Mouse (Mus musculus) spleen, adult 2 months (tissue): Measurements from ENCODE around the gene Wfdc5. TPM values are rescaled to one million over a fixed set of nuclear protein-coding genes. Genes with fewer than 3 reads are reported as not detected.

Experiments
- DNase-seq, 2 experiments: peaks; one replicate each; pipeline versions ENCODE4 v3.0.0 to v3.0.0-alpha.2; 2012 to 2021; ENCODE audit warnings: low spot score in 2 of 2, low read depth in 1 of 2
- H3K27ac ChIP-seq: fragments of 200-500 bp; 2 replicates; pipeline ENCODE4 v1.5.1; 2012; ENCODE audit warnings: low read length, inconsistent platforms; ENCODE audit not compliant: insufficient read depth
- H3K27me3 ChIP-seq: fragments of 200-500 bp; 2 replicates; pipeline ENCODE4 v1.6.1; 2012; ENCODE audit warnings: mild to moderate bottlenecking, moderate library complexity, low read length, inconsistent platforms; ENCODE audit not compliant: control insufficient read depth, insufficient read depth
- H3K36me3 ChIP-seq: fragments of 200-500 bp; 2 replicates; pipeline ENCODE4 v1.6.1; 2012; ENCODE audit warnings: mild to moderate bottlenecking, low read length, inconsistent platforms; ENCODE audit not compliant: control insufficient read depth, insufficient read depth
- H3K4me1 ChIP-seq: fragments of 200-500 bp; 2 replicates; pipeline ENCODE4 v1.6.1; 2011; ENCODE audit warnings: inconsistent platforms; ENCODE audit not compliant: control insufficient read depth, insufficient read depth, insufficient read length
- H3K4me3 ChIP-seq: fragments of 200-500 bp; 2 replicates; pipeline ENCODE4 v1.5.1; 2011; ENCODE audit warnings: mild to moderate bottlenecking, inconsistent platforms; ENCODE audit not compliant: insufficient read depth, insufficient read length; ENCODE audit errors: extremely low read depth
- CTCF ChIP-seq: fragments of 200-500 bp; IDR thresholded peaks from 2 replicates; pipeline ENCODE4 v1.5.1; 2011; ENCODE audit warnings: mild to moderate bottlenecking, inconsistent platforms; ENCODE audit not compliant: insufficient read depth, insufficient read length, insufficient replicate concordance; ENCODE audit errors: extremely low read depth
- POLR2A ChIP-seq: fragments of 200-500 bp; IDR thresholded peaks from 2 replicates; pipeline ENCODE4 v1.6.1; 2011; ENCODE audit warnings: low read depth, low read length, inconsistent platforms
- WGBS: fragments of 180-500 bp; shearing (Covaris S2); methylation state at CpG from one replicate; pipeline ENCODE4 v1.1.7; 2018; 5-methylcytosine and 5-hydroxymethylcytosine counted together
- polyA plus RNA-seq: library from polyadenylated mRNA; depleted of rRNA; stranded (reverse); fragments of >200 nt; gene quantifications from 2 replicates; pipeline ENCODE4 v1.2.3, GENCODE M21; 2012

The Wfdc5 gene
- polyA plus RNA-seq, 1 experiment, result not detected

- 80% methylated on average over 20 of the region's 20 CpGs for whole genome bisulfite sequencing
- TF ChIP-seq CTCF (no peak), POLR2A (no peak)
- Histone ChIP-seq H3K4me3 (no peak within 1 kb of the TSS), H3K36me3 (no peaks in the 10 kb centered on the region), H3K27me3 (no peaks in the 10 kb centered on the region), H3K27ac (no peak within 1 kb of the TSS), H3K4me1 (no peaks in the 10 kb centered on the region)
- DNase-seq, result no peak
Measured at GRCm38 (mm10) chr2:164199626-164200327, 17.2 kb upstream of the Wfdc5 start, which contains the start of gene Wfdc15a. TSS of gene Wfdc15a (minus strand) at chr2:164200130.

GRCm38 (mm10) chr2:164196700-164196990 lies 14.1 kb upstream of the Wfdc5 start:
- H3K36me3 ChIP-seq, result no peaks in the 10 kb centered on the region
- TF ChIP-seq POLR2A (no peak), CTCF (no peak)
- H3K27ac ChIP-seq, result no peak overlapping the region
- 88% methylated on average over 5 of the region's 5 CpGs for WGBS
- H3K27me3 ChIP-seq, result no peaks in the 10 kb centered on the region
- no peak overlapping the region for H3K4me3 ChIP-seq
- H3K4me1 ChIP-seq, result no peaks in the 10 kb centered on the region
- no peak for DNase-seq

- DNase-seq, result no peak
- WGBS, result 85% methylated on average over 5 of the region's 5 CpGs
- no peak overlapping the region for H3K27ac ChIP-seq
Measured at GRCm38 (mm10) chr2:164195971-164196699, 13.6 kb upstream of the Wfdc5 start.

GRCm38 (mm10) chr2:164194959-164195630 lies 12.6 kb upstream of the Wfdc5 start:
- no peak for TF ChIP-seq POLR2A
- TF ChIP-seq CTCF, result no peak
- Histone ChIP-seq H3K27ac (no peak overlapping the region), H3K36me3 (no peaks in the 10 kb centered on the region), H3K4me3 (no peak overlapping the region), H3K27me3 (no peaks in the 10 kb centered on the region), H3K4me1 (no peaks in the 10 kb centered on the region)
- no peak for DNase-seq
- WGBS, result 77% methylated on average over 5 of the region's 5 CpGs

More at GRCm38 (mm10) chr2:164195971-164196699, 13.6 kb upstream of the Wfdc5 start:
- H3K4me3 ChIP-seq, result no peak overlapping the region
- H3K36me3 ChIP-seq, result no peaks in the 10 kb centered on the region
- TF ChIP-seq CTCF, result no peak
- no peak for TF ChIP-seq POLR2A
- H3K4me1 ChIP-seq, result no peaks in the 10 kb centered on the region
- no peaks in the 10 kb centered on the region for H3K27me3 ChIP-seq

GRCm38 (mm10) chr2:164192279-164192678 lies 9.7 kb upstream of the Wfdc5 start:
- no peaks in the 10 kb centered on the region for H3K4me1 ChIP-seq
- no peaks in the 10 kb centered on the region for H3K36me3 ChIP-seq
- H3K27me3 ChIP-seq, result no peaks in the 10 kb centered on the region
- no peak overlapping the region for H3K27ac ChIP-seq
- TF ChIP-seq CTCF (no peak), POLR2A (no peak)
- H3K4me3 ChIP-seq, result no peak overlapping the region
- no peak for DNase-seq

- H3K36me3 ChIP-seq, result no peaks in the 10 kb centered on the region
- no peaks in the 10 kb centered on the region for H3K27me3 ChIP-seq
- 87% methylated on average over 6 of the region's 6 CpGs for WGBS
- no peak within 1 kb of the TSS for H3K27ac ChIP-seq
- no peak for DNase-seq
- no peak for TF ChIP-seq POLR2A
- TF ChIP-seq CTCF, result no peak
- no peaks in the 10 kb centered on the region for H3K4me1 ChIP-seq
- no peak within 1 kb of the TSS for H3K4me3 ChIP-seq
Measured at GRCm38 (mm10) chr2:164190576-164190975, 8.0 kb upstream of the Wfdc5 start, which contains the start of gene Wfdc12. TSS of gene Wfdc12 (minus strand) at chr2:164190608.
